Mouse (Mus musculus) bone marrow macrophage, adult 2 months (primary cell): ENCODE measurements around the gene Flt3.

Experiments used
- CTCF ChIP-seq: IDR thresholded peaks from 2 replicates; pipeline ENCODE4 v1.5.1; 2012; ENCODE audit warnings: low read depth, mild to moderate bottlenecking, low read length, moderate library complexity
- POLR2A ChIP-seq: IDR thresholded peaks from 2 replicates; pipeline ENCODE4 v1.6.1; 2012; ENCODE audit warnings: mild to moderate bottlenecking, low read depth, low read length, borderline replicate concordance

- TF ChIP-seq CTCF (no peak), POLR2A (no peak)
Observed at GRCm38 (mm10) chr5:147365995-147366765, 34.1 kb downstream of the Flt3 start.
